Mouse (Mus musculus) heart, adult 2 months (tissue): ENCODE measurements around the gene Phldb2.

Experiments used
- CTCF ChIP-seq: fragments of 200-600 bp; IDR thresholded peaks from 2 replicates; pipeline ENCODE4 v1.8.1; 2022; ENCODE audit warnings: antibody characterized with exemption, mild to moderate bottlenecking, moderate library complexity
- EP300 ChIP-seq: fragments of 200-500 bp; IDR thresholded peaks from 2 replicates; pipeline ENCODE4 v1.6.1; 2011; ENCODE audit warnings: low read depth, low read length, control low read depth; ENCODE audit not compliant: insufficient read depth
- POLR2A ChIP-seq: fragments of 200-500 bp; IDR thresholded peaks from 2 replicates; pipeline ENCODE4 v1.6.1; 2011; ENCODE audit warnings: mild to moderate bottlenecking, low read depth, low read length, control low read depth; ENCODE audit not compliant: insufficient read depth

DNA sequence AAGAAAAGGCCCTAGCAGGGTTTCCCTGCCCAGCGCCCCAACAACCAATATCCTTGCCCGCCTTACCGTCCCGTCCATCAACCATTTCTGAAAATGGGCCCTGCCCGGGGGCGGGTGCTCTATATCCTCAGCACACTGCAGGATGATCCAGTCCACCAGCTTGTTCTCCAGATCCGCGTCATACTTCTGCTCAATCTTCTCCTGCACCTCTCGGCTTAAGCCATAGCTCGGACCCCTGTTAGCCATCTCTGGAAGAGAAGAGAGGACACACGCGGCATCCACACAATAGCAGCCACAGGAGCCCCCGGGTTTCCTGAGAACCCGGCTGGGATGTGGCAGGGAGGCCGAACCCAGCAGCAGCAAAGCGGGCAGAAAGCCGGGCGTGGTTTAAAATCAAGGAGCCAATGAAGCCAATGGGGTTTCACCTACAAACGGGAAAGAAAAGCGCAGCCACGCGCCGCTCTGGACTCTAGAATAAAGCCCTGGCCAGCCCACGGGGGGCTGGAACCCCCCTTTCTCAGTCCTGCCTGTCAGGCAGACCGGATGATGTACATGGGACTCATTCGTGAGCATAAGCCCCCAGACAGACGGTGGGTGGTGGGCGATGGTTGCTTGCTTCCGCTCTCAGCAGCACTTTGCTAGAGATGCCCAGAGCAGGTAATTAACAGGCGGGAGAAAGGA lies 229.2 kb downstream of the Phldb2 start, which contains the start of gene Tagln3:
- TF ChIP-seq CTCF (no peak), POLR2A (no peak), EP300 (no peak)
